Mouse (Mus musculus): ENCODE measurements at regions not wholly inside any gene's neighbourhood (a gene's known extent, or its start where the extent isn't known, plus 50 kb on each side); places are given as distances from the start of the nearest gene placed in this dataset.

- DNase-seq, result no peak
Measured at GRCm38 (mm10) chr13:48316747-48317146, 55.7 kb downstream of the Id4 start.

- no peak for DNase-seq
Measured at GRCm38 (mm10) chr13:48317457-48317856, 56.4 kb downstream of the Id4 start.

- DNase-seq, result no peak
Measured at GRCm38 (mm10) chr13:48319001-48319400, 58.0 kb downstream of the Id4 start.

- no peak for DNase-seq
Measured at GRCm38 (mm10) chr13:48324290-48324718, 63.3 kb downstream of the Id4 start.

- no peak for DNase-seq
Measured at GRCm38 (mm10) chr13:48330619-48331018, 69.6 kb downstream of the Id4 start.

GRCm38 (mm10) chr13:48336135-48336534 is 75.1 kb downstream of the Id4 start:
- DNase-seq, result no peak

- no peak for DNase-seq
Measured at GRCm38 (mm10) chr13:48336602-48337001, 75.6 kb downstream of the Id4 start.

- DNase-seq, result no peak
Measured at GRCm38 (mm10) chr13:48338561-48338960, 77.5 kb downstream of the Id4 start.

GRCm38 (mm10) chr13:48350124-48350523 is 89.1 kb downstream of the Id4 start:
- no peak for DNase-seq

- DNase-seq, result no peak
Measured at GRCm38 (mm10) chr13:48350955-48351354, 89.9 kb downstream of the Id4 start.

- DNase-seq, result no peak
Measured at GRCm38 (mm10) chr13:48357118-48357517, 96.1 kb downstream of the Id4 start.

GRCm38 (mm10) chr13:48357640-48358039 is 96.6 kb downstream of the Id4 start:
- DNase-seq, result peak; percentile 8

- DNase-seq, result no peak
Measured at GRCm38 (mm10) chr13:48371060-48371459, 110.0 kb downstream of the Id4 start.

GRCm38 (mm10) chr13:48376405-48376804 is 115.4 kb downstream of the Id4 start:
- DNase-seq, result no peak

- no peak for DNase-seq
Measured at GRCm38 (mm10) chr13:48383580-48384445, 122.8 kb downstream of the Id4 start.

- no peak for DNase-seq
Measured at GRCm38 (mm10) chr13:48384901-48385300, 123.9 kb downstream of the Id4 start.

GRCm38 (mm10) chr13:48391126-48391525 is 122.1 kb downstream of the Zfp169 start:
- no peak for DNase-seq

GRCm38 (mm10) chr13:48397761-48398160 is 115.5 kb downstream of the Zfp169 start:
- no peak for DNase-seq

- no peak for DNase-seq
Measured at GRCm38 (mm10) chr13:48398617-48399016, 114.6 kb downstream of the Zfp169 start.

- DNase-seq, result no peak
Measured at GRCm38 (mm10) chr13:48402316-48402715, 110.9 kb downstream of the Zfp169 start.

- peak; percentile 3 for DNase-seq
Measured at GRCm38 (mm10) chr13:48422438-48423329, 90.6 kb downstream of the Zfp169 start.

GRCm38 (mm10) chr13:48426816-48427215 is 86.4 kb downstream of the Zfp169 start:
- no peak for DNase-seq

GRCm38 (mm10) chr13:48436659-48437345 is 76.4 kb downstream of the Zfp169 start:
- no peak for DNase-seq
